Mouse (Mus musculus) erythroblast, adult 5-6 weeks (primary cell): ENCODE measurements around the gene Mmp2. TPM values are rescaled to one million over a fixed set of nuclear protein-coding genes. Genes with fewer than 3 reads are reported as not detected.

Experiments used
- ATAC-seq: replicated peaks from 2 replicates; pipeline ENCODE4 v1.8.0; 2016; ENCODE audit warnings: moderate number of reproducible peaks, mild to moderate bottlenecking, moderate TSS enrichment, inconsistent platforms; ENCODE audit not compliant: poor library complexity, low FRiP score, severe bottlenecking
- total RNA-seq, 2 experiments: library from RNA; stranded (forward) in 1 of 2; stranded (reverse) in 1 of 2; fragments of 150-400 nt in 1 of 2; fragments of 200-764, 138-1000 nt in 1 of 2; gene quantifications; 2 replicates each; pipeline versions ENCODE4 v1.2.3 to v1.2.4; 2015 to 2017; ENCODE audit warnings: low replicate concordance in 2 of 2

Mmp2 gene
- total RNA-seq, 2 experiments from 2014 or later = 1.1 TPM; not detected in 1

DNA sequence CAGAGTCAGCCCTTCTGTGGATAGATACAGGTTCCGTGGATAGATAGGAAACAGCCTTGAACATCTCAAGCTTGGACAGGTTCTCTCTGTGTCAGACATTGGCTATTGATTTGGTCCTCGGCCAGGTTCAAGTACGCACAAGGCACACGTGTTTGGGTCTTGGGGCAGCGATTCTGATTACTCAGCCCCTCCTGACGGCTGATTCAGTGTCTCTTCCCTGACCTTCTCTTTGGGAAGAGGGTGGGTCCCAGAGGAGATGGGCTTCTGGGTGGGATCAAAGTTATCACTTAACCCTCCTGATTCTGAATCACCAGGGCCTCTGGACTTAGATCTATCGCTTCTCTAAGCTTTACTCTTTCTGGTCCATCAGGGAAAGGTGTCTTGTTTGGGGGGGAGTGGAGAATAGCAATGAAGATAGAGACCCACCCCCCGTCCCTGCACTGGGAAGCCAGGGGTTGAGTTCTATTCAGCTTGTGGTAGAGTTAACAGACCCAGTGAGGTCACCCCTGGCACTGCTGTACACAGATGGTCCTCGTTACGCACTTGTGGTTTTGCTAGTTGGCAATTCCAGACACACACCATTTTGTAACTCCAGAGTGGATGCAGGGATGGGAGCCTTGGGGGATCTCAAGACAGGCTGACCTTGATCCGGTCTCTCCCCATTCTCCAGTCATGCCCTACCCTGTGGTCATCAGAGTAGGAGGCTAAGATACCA lies 7.9 kb downstream of the Mmp2 start:
- ATAC-seq = no peak

DNA sequence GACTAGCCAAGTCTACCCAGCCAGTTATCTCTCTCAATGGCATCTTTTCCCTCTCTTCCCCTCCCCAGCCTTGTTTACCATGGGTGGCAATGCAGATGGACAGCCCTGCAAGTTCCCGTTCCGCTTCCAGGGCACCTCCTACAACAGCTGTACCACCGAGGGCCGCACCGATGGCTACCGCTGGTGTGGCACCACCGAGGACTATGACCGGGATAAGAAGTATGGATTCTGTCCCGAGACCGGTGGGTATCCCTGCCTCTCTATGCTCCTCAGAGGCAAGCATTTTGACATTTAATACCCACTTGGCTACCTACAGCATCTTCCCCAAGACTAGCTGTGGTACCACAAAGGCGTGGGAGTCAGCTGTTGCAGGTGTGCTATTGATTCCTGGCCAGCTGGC lies 8.8 kb downstream of the Mmp2 start:
- no peak for ATAC-seq

DNA sequence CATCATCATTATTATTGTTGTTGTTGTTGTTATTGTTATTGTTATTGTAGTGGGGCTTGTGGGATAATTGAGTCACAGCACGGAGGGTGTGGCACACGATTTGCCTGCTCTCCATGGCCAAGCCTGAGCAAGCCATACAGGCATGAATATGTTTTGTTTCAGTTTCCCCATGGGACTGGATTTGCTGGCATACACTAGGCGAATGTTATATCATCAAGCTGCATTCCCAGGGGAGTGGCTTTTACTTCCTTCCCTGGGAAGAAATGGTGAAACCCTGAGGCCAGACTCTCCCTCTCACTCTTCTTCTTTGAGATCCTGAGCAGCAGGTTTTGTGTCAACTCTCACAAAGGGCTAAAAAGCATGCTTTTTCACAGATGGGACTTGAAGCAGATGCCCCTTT lies 11.5 kb downstream of the Mmp2 start:
- no peak for ATAC-seq

DNA sequence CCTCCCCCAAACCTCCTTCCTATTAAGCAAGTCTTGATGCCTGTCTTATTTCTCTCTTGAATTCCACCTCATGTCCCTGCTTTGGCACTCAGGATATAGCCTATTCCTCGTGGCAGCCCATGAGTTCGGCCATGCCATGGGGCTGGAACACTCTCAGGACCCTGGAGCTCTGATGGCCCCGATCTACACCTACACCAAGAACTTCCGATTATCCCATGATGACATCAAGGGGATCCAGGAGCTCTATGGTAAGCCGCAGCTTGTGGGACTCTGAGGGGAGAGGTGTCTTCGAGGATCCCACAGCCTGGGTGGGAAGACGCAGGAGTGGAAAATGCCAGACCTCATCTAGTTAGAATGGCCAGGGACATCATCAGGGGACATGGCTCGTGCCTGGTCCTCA lies 12.1 kb downstream of the Mmp2 start:
- no peak for ATAC-seq

DNA sequence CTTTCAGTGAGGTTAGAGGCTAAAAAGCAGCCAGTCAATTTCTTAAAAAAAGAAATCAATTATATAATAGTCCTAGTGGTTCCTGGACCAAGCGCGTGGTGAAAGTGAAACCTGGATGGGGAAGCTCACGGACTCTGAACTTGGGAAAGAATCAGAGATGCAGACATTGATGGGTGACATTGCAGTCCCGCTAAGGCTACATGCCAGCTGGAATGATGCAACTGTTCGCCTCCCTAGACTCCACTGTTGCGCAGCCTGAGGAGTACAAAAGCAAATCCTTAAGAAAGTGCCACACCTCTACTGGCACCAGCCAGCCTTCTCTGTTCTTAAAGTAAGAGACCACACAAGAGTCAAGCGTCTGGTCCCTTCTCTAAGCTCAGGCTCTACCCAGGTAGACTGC lies 12.8 kb downstream of the Mmp2 start:
- no peak for ATAC-seq

DNA sequence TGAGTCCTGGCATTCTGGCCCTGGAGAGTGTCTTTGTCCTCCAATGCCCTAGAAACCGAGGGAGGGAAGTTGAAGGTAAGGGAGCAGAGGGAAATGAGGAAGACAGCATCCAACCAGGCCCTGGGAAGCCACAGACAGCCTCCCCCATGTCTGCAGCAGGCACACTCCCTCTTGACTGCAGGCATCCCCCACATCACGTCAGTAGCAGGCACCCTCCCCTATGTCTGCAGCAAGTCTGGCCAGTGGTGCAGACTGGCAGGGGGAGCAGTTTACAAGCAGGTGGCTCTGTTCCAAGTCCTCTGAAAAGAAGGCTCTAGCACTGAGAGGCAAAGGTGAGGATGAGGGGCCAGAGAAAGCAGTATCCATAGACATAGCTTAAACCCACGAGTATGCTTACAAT lies 19.6 kb downstream of the Mmp2 start:
- no peak for ATAC-seq

DNA sequence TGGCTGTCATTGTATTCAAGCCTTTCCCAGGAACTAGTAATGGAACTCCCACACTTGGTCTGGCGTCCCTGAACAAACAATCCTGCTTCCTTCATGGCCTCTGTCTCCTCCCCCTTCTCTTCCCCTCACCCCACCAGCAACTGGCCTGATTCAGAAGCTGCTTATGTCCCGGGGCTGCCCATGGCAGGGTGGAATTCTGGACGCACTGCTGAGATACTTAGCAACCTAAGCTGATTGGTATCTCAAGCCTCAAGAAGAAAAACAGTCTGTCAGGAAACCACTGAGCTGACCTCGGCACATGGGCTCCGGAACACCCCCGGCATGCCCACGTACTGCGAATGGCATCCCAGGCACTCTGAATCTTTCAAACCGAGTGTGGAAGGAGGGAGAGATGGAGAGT lies 20.2 kb downstream of the Mmp2 start:
- ATAC-seq = no peak

DNA sequence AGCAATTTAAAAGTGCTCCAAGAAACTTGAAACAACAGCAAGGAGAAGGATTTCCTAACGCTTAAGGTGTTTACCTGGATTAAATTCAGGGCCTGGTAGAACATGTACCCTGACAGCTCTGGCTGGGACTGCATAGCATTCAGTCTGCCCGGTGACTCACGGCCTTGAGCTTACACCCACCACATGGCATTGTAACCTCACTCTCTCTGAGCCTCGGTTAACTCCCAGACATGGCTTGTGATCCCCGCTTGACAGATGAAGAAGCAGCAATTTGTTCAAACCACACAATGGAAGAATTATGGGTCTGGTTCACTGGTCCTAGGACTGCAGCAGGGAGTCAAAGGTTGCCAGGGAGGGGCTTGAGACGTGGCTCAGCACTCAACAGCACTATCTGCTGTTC lies 22.2 kb downstream of the Mmp2 start:
- no peak for ATAC-seq

DNA sequence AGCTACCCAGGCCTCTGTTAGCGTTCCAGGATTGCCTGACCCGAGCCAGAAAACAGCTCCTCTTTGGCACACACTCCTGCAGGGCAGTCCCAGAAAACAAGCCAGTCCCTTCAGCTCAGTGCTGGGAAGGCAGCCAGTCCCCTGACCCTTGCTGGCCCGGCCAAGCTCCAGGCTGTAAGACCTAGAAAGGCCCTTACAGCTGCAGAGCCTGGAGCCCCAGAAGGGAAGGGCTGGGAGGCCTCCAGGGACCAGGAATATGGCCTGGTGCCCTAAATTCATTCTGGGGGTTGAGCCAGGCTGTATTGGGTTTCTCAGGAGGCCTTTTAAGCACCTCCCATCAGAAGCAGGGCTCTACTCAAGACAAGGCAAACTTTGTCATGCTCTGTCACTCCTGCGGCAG lies 23.1 kb downstream of the Mmp2 start:
- ATAC-seq = no peak

DNA sequence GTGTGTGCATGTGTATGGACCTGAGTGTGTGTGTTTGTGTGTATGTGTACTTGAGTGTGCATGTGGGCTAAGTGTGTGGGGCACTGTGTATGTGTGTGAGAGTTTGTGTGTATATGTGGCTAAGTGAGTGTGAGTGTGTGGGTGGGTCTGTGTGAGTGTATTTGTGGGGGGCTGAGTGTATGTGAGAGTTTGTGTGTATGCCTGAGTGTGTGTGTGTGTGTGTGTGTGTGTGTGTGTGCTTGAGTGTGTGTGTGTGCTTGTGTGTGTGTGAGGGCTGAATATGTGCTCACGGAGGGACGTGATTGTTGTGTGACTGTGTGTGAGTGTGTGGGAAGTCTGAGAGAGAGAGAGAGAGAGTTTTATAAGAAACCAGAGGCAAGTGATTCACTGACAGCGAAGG lies 24.3 kb downstream of the Mmp2 start:
- no peak for ATAC-seq

DNA sequence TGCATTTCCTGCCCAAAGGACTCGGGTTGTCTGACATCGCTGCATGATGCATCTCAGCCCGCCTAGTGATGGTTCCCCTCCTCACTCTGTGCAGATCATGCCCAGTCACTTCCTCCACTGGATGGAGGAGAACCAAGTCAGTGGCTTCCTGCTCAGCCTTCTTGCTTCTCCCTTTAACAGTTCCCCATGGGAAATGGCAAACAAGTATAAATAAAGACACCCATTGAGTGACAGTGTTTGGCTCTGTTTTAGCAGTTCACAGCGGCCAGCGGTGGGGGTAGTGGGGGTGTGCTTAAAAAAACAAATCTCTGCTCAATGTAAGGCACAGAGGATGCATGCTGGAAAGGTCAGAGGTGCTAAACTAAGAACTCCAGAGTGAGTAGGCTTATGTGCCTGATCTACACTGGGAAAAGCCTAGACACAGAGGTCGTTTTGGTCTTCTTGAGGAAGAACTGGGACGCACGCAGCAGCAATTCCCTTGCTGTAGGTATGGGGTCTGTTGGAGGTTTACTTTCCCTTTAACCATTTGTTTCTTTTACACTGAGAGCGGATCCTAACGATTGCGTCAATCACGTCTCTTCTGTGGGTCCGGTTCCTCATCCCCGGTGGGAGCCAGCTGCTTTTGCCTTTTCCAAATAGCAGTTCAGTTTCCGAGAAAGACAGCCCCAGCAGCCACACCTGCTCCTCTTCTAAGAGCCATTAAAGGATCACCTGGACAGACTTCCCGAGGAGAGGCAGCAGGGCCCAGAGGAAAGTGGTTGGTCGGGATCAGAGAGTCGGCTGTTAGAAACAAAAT lies 26.3 kb downstream of the Mmp2 start:
- ATAC-seq = no peak

DNA sequence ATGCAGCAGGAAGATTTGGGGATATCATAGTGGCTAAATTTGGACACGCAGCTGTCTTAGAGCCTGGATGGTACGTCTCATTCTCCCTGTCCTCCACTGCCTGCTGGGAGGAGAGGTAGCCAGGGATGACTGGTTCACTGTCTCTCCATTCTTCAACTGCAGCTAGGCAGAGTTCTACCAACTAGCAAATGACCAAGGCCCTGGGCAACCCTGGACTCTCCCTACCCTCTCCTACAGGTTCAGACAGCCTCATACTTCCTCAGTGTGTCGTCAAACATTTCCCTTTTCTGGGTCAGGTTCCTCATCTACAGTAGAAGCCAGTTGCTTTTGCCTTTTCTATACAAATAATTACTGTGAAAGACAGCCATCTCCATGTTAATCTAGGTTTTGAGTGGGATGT lies 27.6 kb downstream of the Mmp2 start:
- no peak for ATAC-seq

DNA sequence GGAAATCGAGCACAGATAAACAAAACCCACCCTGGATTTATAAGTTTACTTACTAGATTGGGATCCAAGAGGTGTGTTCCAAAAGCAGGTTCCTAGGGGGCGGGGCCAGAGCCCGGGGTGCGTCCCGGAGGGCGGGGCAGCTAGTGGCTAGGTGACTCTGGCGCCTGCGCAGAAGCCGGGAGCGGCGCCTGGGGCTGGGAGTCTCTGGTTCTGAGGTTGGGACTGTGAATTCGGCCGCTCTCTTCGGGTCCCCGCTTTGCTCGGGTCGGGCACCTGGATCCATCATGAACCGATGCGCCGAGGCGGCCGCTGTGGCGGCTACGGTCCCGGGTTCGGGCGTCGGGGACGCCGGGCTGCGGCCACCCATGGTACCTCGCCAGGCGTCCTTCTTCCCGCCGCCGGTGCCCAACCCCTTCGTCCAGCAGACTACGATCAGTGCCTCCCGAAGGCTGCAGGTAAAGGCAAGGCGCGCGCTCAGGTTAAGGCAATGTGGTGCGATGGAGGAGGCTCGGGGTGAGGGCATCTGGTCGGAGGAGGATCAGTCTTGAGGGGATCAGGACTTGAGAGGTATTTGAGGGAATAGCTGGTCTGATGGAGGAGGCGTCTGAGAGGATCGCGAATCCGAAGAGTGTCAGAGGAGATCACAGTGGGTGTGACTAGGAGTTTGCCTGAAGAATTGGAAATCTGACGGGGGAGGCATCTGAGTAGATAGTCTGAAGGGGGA lies 28.2 kb downstream of the Mmp2 start, which contains the start of gene Lpcat2:
Gene Lpcat2 (plus strand): TSS at position 169 of the 724 bp plus-strand sequence.
- ATAC-seq = no peak

DNA sequence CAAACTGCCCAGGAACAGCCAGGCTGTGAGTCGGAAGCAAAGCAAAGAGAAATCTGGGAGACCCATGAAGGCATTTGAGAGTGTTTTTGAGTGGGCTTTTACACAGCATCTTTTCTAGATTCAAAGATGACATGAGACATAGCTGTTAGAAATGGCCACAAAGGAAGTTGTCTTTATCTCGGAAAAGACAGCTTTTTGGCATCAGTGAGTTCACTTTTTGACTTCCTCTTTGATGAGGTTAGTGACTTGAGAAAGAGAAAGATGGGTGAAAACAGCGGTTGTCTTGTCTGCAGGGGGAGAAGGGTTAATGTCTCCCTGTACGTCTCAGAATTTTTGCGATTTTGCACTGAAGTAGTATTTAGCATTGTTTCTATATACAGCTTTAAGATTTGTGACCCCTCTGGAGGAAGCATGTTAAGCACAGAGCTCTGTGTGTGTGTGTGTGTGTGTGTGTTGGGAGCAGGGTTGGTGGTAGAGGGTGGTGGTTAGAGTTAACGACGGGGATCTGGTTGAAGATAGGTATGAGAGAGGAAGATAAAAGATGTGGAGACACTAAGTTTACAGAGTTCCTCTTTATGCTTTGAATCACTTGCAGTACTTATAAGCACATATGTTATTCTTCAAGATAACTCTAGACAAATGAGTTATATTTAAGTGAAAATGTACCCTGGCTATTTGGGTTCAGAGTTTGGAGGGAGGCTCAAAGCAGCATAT lies 29.3 kb downstream of the Mmp2 start:
- no peak for ATAC-seq

DNA sequence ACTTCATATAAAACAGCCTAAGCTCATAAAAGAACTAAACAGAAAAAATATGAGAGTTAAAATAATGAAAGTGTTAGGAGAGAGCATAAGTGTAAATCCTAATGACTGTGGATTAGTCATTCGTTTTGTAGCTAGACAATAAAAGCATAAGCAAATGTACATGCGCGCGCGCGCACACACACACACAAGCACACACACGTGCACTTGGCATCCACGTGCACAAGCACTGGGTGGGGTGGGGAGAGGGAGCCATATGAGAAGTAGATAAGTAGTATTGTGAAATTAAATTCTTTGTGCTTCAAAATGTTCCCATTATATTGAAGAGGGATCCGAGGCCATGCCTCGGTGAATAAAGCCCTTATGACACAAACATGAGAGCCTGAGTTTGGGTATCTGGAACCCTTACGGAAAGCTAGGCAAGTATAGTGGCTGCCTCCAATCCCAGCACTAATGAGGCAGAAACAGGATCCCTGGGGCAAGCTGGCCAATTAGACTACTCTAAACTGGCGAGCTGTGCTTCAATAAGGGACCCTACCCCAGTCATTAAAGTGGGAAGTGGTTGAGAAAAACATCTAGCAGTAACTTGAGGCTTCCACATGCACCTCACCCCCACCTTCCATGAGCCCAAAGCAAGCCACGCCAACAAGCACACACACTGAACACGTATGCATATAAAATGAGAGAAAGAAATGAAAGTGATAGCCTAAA lies 31.5 kb downstream of the Mmp2 start:
- ATAC-seq = no peak

DNA sequence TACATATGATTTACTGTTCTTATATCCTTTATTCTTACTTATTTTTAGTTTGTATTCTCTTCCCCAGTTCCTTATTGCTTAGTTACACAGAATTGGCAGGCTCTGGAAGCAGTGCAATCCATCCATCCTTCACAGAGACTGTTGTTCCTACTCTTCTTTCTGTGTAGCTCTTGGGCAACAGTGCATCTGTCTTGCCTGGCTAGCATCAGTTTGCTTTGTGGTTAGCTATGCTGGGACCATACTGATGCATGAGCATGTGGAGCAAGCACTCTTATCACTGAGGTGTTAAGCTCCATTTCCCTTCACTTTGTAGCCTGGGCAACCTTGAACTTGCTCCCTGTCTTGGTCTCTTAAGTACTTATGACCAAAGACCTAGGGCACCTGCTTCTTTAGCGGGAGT lies 34.9 kb downstream of the Mmp2 start:
- no peak for ATAC-seq

DNA sequence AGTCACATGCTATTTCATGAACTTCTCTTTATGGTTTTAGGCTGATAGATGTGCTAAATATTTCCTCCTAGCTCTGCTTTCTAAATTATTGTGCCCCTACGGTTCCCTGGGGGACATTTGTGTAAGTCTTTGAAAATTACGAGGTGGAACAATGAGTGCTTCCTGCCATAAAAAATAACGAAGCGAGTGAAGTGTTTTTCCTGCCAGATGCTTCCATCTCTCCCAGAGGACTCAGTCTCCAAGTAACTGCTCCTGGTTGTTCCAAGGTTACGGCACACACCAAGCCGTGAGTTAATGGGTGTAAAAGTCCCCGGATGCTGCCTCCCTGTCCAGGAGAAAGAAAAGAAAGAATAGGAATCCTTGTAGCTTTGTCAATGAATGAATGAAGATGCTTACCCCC lies 43.2 kb downstream of the Mmp2 start:
- ATAC-seq = no peak

DNA sequence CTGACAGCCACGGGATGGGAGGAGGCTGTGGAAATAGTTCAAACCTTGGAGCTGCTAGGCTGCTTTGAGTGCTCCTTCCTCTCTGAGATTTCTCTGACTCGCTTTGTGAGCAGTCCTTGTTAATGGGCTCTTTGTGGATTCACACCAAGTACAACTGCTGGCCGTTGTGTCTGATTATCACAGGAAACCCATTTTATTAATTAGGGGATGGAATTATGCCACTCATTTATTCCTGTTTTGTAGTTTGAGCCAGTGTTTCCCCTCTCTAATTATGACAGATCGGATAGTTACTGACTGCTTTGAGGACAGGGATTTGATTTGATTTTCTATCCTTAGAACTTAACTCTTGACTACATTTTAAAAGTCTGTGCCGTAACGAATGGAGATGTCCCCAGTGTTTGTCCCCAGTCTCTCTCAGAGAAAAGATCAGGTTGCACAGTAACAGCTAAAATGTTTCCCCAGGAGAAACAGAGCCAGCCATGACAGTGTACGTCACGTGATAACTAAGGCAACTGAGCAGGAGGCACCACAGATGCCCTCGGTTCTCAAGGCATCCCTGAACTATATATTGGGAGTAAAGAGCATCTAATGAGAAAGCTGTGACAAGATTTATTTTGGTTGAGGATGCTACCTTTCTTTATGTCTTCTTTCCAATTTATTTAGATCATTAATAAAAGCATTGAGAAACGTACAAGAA lies 45.1 kb downstream of the Mmp2 start:
- no peak for ATAC-seq

DNA sequence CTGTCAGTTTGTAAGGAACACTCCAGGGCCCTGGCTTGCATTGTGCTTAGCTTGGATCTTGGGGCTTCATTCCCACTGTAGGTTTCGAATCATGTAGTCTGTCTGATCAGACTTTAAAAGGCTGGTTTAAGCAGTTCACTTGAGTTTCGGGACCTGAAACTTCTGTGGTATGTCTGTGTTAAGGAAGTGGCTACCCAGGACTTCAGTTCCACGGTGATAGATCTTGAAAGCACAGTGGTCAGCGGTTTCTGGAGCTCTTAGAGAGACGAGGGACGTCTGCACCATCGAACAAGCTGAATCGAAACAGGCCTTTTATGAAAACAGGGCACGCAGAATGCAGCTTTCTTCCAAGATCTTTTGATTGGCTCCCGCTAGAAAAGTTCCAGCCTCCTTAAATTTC lies 48.7 kb downstream of the Mmp2 start:
- no peak for ATAC-seq
